Mouse (Mus musculus) small intestine, adult 2 months (tissue): Measurements from ENCODE around the gene Creb5.

Experiments
- CTCF ChIP-seq: fragments of 200-500 bp; IDR thresholded peaks from 2 replicates; pipeline ENCODE4 v1.5.1; 2012; ENCODE audit warnings: low read depth, mild to moderate bottlenecking, control low read depth, inconsistent platforms, low read length, moderate library complexity, mixed read lengths; ENCODE audit not compliant: insufficient replicate concordance, insufficient read length; ENCODE audit errors: extremely low read depth
- POLR2A ChIP-seq: fragments of 200-500 bp; IDR thresholded peaks from 2 replicates; pipeline ENCODE4 v1.6.1; 2012; ENCODE audit warnings: low read depth, mild to moderate bottlenecking, control low read depth, inconsistent platforms, low read length, moderate library complexity

GRCm38 (mm10) chr6:53470999-53471591 lies 184.0 kb downstream of the Creb5 start:
- TF ChIP-seq CTCF (no peak), POLR2A (no peak)
